Mouse (Mus musculus) heart, embryonic 15.5 days (tissue): ENCODE results near the gene Map4k5. TPM values are rescaled to one million over a fixed set of nuclear protein-coding genes. Genes with fewer than 3 reads are reported as not detected.

ENCODE experiments used
- ATAC-seq: fragments of 200-750 bp; cut with Nextera tagmentation; replicated peaks from 2 replicates; pipeline ENCODE4 v1.8.0; 2017; ENCODE audit warnings: low read depth, moderate TSS enrichment; ENCODE audit not compliant: insufficient number of reproducible peaks, insufficient read depth, low FRiP score
- H3K27ac ChIP-seq: fragments of 300-500 bp; sonication (generic); 2 replicates; pipeline ENCODE4 v1.5.1; 2015; ENCODE audit warnings: mild to moderate bottlenecking, inconsistent platforms
- H3K27me3 ChIP-seq: fragments of 300-500 bp; sonication (generic); 2 replicates; pipeline ENCODE4 v1.6.1; 2015; ENCODE audit warnings: inconsistent platforms
- H3K36me3 ChIP-seq: fragments of 300-500 bp; sonication (generic); 2 replicates; pipeline ENCODE4 v1.6.1; 2015; ENCODE audit warnings: mild to moderate bottlenecking, inconsistent platforms
- H3K4me1 ChIP-seq: fragments of 300-500 bp; sonication (generic); replicated peaks from 2 replicates; pipeline ENCODE4 v1.6.1; 2015; ENCODE audit warnings: inconsistent platforms
- H3K4me2 ChIP-seq: fragments of 300-500 bp; sonication (generic); 2 replicates; pipeline ENCODE4 v1.6.1; 2015; ENCODE audit warnings: inconsistent platforms, mild to moderate bottlenecking, moderate library complexity
- H3K4me3 ChIP-seq: fragments of 300-500 bp; sonication (generic); 2 replicates; pipeline ENCODE4 v1.5.1; 2015; ENCODE audit warnings: mild to moderate bottlenecking, inconsistent platforms
- H3K9ac ChIP-seq: fragments of 300-500 bp; sonication (generic); 2 replicates; pipeline ENCODE4 v1.6.1; 2015; ENCODE audit warnings: mild to moderate bottlenecking, inconsistent platforms
- H3K9me3 ChIP-seq: fragments of 300-500 bp; sonication (generic); replicated peaks from 2 replicates; pipeline ENCODE4 v1.6.1; 2016; ENCODE audit warnings: inconsistent platforms
- WGBS: fragments of 180-500 bp; shearing (Covaris S2); methylation state at CpG from one replicate; pipeline ENCODE4 v1.1.7; 2015; ENCODE audit warnings: mixed read lengths; 5-methylcytosine and 5-hydroxymethylcytosine counted together
- polyA plus RNA-seq: library from polyadenylated mRNA; unstranded; fragments of >200 nt; fragmentation: Nextera tagmentation; extraction: Ambion mirVana; gene quantifications from 2 replicates; pipeline ENCODE4 v1.2.1, GENCODE M21; 2015

Gene Map4k5
- 27.7 and 29.2 TPM in 2 replicates for polyA plus RNA-seq

GRCm38 (mm10) chr12:69892371-69893251, at the start of gene Map4k5, which contains the start of gene Atl1:
Map4k5 (minus strand) TSS chr12:69893200.
Atl1 (plus strand) TSS chr12:69892614.
- WGBS, result under 1% methylated on average over 105 of the region's 118 CpGs
- H3K27me3 ChIP-seq, result no peaks in the 10 kb centered on the region
- peak within 1 kb of the TSS; percentile 75 for H3K4me2 ChIP-seq
- H3K36me3 ChIP-seq, result no peaks in the 10 kb centered on the region
- ATAC-seq, result peak; percentile 93
- H3K9ac ChIP-seq, result peak within 1 kb of the TSS; percentile 90
- peak within 1 kb of the TSS; percentile 95 for H3K27ac ChIP-seq
- H3K4me3 ChIP-seq, result peak within 1 kb of the TSS; percentile 88
- H3K4me1 ChIP-seq, result peaks cover 28% of the 10 kb centered on the region
- H3K9me3 ChIP-seq, result no peaks in the 10 kb centered on the region

GRCm38 (mm10) chr12:69941655-69942329, 48.8 kb upstream of the Map4k5 start:
- H3K4me2 ChIP-seq, result no peak overlapping the region
- H3K27ac ChIP-seq, result no peak overlapping the region
- ATAC-seq, result no peak
- H3K4me3 ChIP-seq, result no peak overlapping the region
- no peaks in the 10 kb centered on the region for H3K27me3 ChIP-seq
- H3K4me1 ChIP-seq, result peaks cover 4% of the 10 kb centered on the region
- H3K9me3 ChIP-seq, result no peaks in the 10 kb centered on the region
- H3K9ac ChIP-seq, result no peak overlapping the region
- peaks cover 3% of the 10 kb centered on the region; the same call in 1 of the 2 replicates for H3K36me3 ChIP-seq
- WGBS, result 63% methylated on average over 1 of the region's 1 CpGs

- Histone ChIP-seq H3K4me2 (no peak overlapping the region), H3K9ac (no peak overlapping the region), H3K36me3 (peaks cover 3% of the 10 kb centered on the region; the same call in 1 of the 2 replicates), H3K4me1 (peaks cover 3% of the 10 kb centered on the region), H3K27ac (no peak overlapping the region), H3K4me3 (no peak overlapping the region), H3K27me3 (no peaks in the 10 kb centered on the region), H3K9me3 (no peaks in the 10 kb centered on the region)
- 57% methylated on average over 2 of the region's 2 CpGs for WGBS
- no peak for ATAC-seq
These were observed 46.3 kb upstream of the Map4k5 start for GRCm38 (mm10) chr12:69939291-69939690.

GRCm38 (mm10) chr12:69937731-69938130, 44.7 kb upstream of the Map4k5 start:
- Histone ChIP-seq H3K4me2 (no peak overlapping the region), H3K36me3 (peaks cover 3% of the 10 kb centered on the region; the same call in 1 of the 2 replicates), H3K9ac (no peak overlapping the region), H3K9me3 (no peaks in the 10 kb centered on the region), H3K27me3 (no peaks in the 10 kb centered on the region), H3K4me1 (peaks cover 3% of the 10 kb centered on the region), H3K4me3 (no peak overlapping the region), H3K27ac (no peak overlapping the region)
- no peak for ATAC-seq
- WGBS, result 79% methylated on average over 5 of the region's 5 CpGs

GRCm38 (mm10) chr12:69926716-69927115, 33.7 kb upstream of the Map4k5 start:
- Histone ChIP-seq H3K36me3 (no peaks in the 10 kb centered on the region), H3K9me3 (no peaks in the 10 kb centered on the region), H3K27ac (no peak overlapping the region), H3K4me3 (no peak overlapping the region), H3K4me1 (no peaks in the 10 kb centered on the region), H3K27me3 (no peaks in the 10 kb centered on the region), H3K9ac (no peak overlapping the region), H3K4me2 (no peak overlapping the region)
- no peak for ATAC-seq
- 37% methylated on average over 7 of the region's 7 CpGs for WGBS

- ATAC-seq, result no peak
- no peak overlapping the region for H3K27ac ChIP-seq
- WGBS, result 14% methylated on average over 5 of the region's 5 CpGs
- no peaks in the 10 kb centered on the region for H3K27me3 ChIP-seq
- H3K4me3 ChIP-seq, result no peak overlapping the region
- H3K4me2 ChIP-seq, result no peak overlapping the region
- H3K9me3 ChIP-seq, result no peaks in the 10 kb centered on the region
- no peak overlapping the region for H3K9ac ChIP-seq
- no peaks in the 10 kb centered on the region for H3K36me3 ChIP-seq
- H3K4me1 ChIP-seq, result no peaks in the 10 kb centered on the region
These were observed 31.0 kb upstream of the Map4k5 start for GRCm38 (mm10) chr12:69924012-69924411.

GRCm38 (mm10) chr12:69923603-69924002, 30.6 kb upstream of the Map4k5 start:
- Histone ChIP-seq H3K4me3 (no peak overlapping the region), H3K27ac (no peak overlapping the region), H3K9ac (no peak overlapping the region), H3K4me2 (no peak overlapping the region), H3K27me3 (no peaks in the 10 kb centered on the region), H3K4me1 (no peaks in the 10 kb centered on the region), H3K36me3 (no peaks in the 10 kb centered on the region), H3K9me3 (no peaks in the 10 kb centered on the region)
- WGBS, result 58% methylated on average over 3 of the region's 3 CpGs
- no peak for ATAC-seq

- WGBS, result 76% methylated on average over 3 of the region's 3 CpGs
- H3K9ac ChIP-seq, result no peak overlapping the region
- ATAC-seq, result no peak
- H3K27ac ChIP-seq, result no peak overlapping the region
- no peak overlapping the region for H3K4me2 ChIP-seq
- no peaks in the 10 kb centered on the region for H3K4me1 ChIP-seq
- no peaks in the 10 kb centered on the region for H3K9me3 ChIP-seq
- H3K4me3 ChIP-seq, result no peak overlapping the region
- no peaks in the 10 kb centered on the region for H3K36me3 ChIP-seq
- H3K27me3 ChIP-seq, result no peaks in the 10 kb centered on the region
These were observed 30.1 kb upstream of the Map4k5 start for GRCm38 (mm10) chr12:69923128-69923527.

GRCm38 (mm10) chr12:69922099-69922498, 29.1 kb upstream of the Map4k5 start:
- no peak overlapping the region for H3K4me2 ChIP-seq
- no peak overlapping the region for H3K9ac ChIP-seq
- no peaks in the 10 kb centered on the region for H3K4me1 ChIP-seq
- no peaks in the 10 kb centered on the region for H3K9me3 ChIP-seq
- 76% methylated on average over 1 of the region's 1 CpGs for WGBS
- H3K36me3 ChIP-seq, result no peaks in the 10 kb centered on the region
- H3K27me3 ChIP-seq, result no peaks in the 10 kb centered on the region
- no peak overlapping the region for H3K27ac ChIP-seq
- no peak for ATAC-seq
- no peak overlapping the region for H3K4me3 ChIP-seq

- H3K36me3 ChIP-seq, result no peaks in the 10 kb centered on the region
These were observed 24.9 kb upstream of the Map4k5 start for GRCm38 (mm10) chr12:69917870-69918269.

GRCm38 (mm10) chr12:69912737-69913136, 19.7 kb upstream of the Map4k5 start:
- no peaks in the 10 kb centered on the region for H3K27me3 ChIP-seq
- H3K4me2 ChIP-seq, result no peak overlapping the region
- no peaks in the 10 kb centered on the region for H3K9me3 ChIP-seq
- 81% methylated on average over 7 of the region's 7 CpGs for WGBS
- H3K9ac ChIP-seq, result no peak overlapping the region
- H3K4me1 ChIP-seq, result peaks cover 9% of the 10 kb centered on the region
- no peak overlapping the region for H3K27ac ChIP-seq
- no peak overlapping the region for H3K4me3 ChIP-seq
- no peak for ATAC-seq
- no peaks in the 10 kb centered on the region for H3K36me3 ChIP-seq

More at GRCm38 (mm10) chr12:69917870-69918269, 24.9 kb upstream of the Map4k5 start:
- Histone ChIP-seq H3K27ac (no peak overlapping the region), H3K4me2 (no peak overlapping the region), H3K4me3 (no peak overlapping the region), H3K4me1 (no peaks in the 10 kb centered on the region), H3K9me3 (no peaks in the 10 kb centered on the region), H3K9ac (no peak overlapping the region), H3K27me3 (no peaks in the 10 kb centered on the region)
- ATAC-seq, result no peak
- WGBS, result 65% methylated on average over 2 of the region's 2 CpGs
